Mouse (Mus musculus) right cerebral cortex, postnatal 36 days (tissue): Measurements from ENCODE around the gene Mark3.

Experiments used
- DNase-seq, 2 experiments: peaks; one replicate each; pipeline ENCODE4 v3.0.0; 2022; ENCODE audit warnings: low spot score in 2 of 2, mixed read lengths in 1 of 2

Mark3 gene

DNA sequence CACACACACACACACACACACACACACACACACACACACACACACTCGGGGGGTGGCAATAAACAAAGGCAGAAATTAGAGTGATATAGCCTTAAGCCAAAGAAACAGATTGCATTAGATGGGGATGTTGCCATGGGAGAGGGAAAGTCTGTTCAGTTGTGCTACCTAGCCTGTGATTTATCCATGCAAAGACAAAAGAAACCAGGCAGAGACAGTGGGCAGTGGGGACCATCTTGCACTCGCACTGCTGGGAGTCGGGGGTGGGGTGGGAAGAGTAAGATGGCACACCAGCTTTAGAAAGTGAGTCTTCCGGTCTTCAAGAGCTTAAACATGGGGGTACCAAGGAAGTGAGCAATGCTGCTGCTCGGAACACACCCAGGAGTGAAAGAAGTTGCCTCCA, 14.0 kb upstream of the Mark3 start:
- no peak for DNase-seq

DNA sequence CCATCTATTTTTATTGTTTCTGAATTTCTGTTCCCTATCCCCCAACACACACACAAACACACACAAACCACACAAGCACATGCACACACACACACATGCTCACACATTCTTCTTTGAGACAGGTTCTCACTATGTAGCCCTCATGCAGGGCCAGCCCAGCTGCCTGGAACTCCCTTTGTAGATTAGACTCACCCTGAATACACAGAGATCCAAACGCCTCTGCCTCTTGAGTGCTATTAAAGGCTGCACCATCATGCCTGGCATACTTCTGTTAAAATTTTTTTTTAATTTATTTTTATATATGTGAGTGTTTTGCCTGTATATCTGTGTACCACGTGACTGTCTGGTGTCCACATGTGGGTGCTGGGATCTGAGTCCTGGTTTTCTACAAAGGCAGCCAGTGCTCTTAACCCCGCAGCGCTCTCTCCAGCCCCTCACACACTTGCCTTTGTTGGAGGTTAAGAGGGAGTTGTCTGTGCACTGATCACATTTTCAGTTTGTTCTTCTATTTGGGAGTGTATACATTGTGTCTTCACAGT, 12.0 kb upstream of the Mark3 start:
- no peak for DNase-seq

- no peak for DNase-seq
These were observed 11.2 kb upstream of the Mark3 start for GRCm38 (mm10) chr12:111563076-111563629.

- DNase-seq = no peak
These were observed 9.0 kb upstream of the Mark3 start for GRCm38 (mm10) chr12:111565363-111565762.

DNA sequence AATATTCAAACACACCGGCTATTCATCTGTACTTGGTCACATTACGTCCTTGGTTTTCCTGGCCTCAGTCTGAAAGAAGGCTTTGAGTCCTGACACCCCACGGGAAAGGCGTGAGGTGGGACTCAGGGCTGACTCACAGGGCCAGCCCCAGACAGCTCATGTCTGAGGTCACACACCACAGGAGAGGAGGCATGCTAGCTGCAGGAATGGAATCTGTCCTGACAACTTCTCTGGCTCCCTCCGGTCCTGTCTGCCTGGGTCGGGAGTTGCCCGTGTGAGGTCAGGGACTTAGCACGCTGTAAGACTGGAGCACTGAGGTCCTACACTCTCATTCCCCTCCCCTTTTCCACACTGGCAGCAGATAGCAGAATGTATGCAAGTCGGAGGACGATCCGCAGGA, 5.5 kb upstream of the Mark3 start:
- DNase-seq = no peak

DNA sequence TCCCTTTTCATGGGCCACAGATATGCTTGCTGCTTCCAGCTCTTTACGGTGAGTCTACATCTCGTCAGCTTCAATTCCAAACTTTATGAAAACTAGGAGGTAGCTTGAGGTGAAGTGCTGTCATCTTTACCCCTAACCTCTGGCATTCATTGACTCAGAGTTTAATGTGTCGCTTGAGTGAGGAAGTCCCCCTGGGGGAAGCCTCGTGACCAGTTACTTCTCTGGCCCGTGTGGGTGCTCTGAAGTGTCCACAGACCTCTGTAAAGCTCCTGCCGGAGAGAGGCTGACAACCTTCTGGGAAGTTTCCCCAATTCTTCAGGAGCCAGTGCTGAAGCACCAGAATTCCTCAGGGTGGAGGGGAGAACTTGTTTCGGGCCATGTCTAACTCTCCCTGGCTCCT, 1.9 kb upstream of the Mark3 start:
- no peak for DNase-seq

DNA sequence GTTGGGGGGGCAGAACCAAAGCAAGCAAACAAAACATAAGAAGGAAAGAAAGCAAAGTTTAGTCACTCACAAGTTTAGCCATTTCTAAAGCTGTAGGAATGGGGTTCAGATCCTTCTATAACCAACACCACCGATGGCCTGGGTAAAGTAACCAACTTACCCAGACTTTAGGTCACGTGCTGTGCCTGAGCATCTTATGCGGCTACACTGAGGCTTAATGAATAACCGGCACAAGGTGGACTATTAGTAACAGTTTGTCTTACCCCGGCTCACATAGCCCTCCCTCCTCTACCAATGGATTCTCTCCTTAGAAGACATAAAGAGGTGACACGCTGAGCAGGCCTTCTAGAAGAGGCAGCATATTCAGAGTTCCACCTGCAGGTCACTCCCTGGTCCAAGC, 1.0 kb upstream of the Mark3 start:
- DNase-seq = no peak

GRCm38 (mm10) chr12:111574887-111575838, 840 bp downstream of the Mark3 start:
- peak in 1 of 2 experiments; percentile 27 for DNase-seq

- no peak for DNase-seq
These were observed 8.7 kb downstream of the Mark3 start for GRCm38 (mm10) chr12:111583058-111583457.

GRCm38 (mm10) chr12:111584401-111584800, 10.1 kb downstream of the Mark3 start:
- DNase-seq = no peak

GRCm38 (mm10) chr12:111587252-111587651, 12.9 kb downstream of the Mark3 start:
- DNase-seq = no peak

GRCm38 (mm10) chr12:111592407-111593021, 18.2 kb downstream of the Mark3 start:
- no peak for DNase-seq

DNA sequence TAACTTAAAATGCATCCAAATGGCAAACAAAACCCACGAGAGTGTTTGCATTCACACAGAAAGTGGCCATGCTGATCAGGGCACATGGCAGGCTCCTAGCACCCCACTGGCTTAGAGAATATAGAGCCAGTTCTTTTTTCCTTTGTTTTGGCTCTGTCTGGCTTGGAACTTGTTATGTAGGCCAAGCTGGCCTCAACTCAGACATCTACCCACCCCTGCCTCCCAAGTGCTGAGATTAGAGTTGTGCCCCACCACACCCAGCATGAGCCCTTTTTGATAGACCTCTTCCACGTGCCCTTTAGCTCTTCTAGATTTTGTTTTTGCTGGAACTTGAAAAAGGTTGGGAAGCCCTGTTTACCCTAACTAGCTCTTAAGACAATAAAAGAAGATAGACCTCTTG, 19.5 kb downstream of the Mark3 start:
- DNase-seq = no peak

DNA sequence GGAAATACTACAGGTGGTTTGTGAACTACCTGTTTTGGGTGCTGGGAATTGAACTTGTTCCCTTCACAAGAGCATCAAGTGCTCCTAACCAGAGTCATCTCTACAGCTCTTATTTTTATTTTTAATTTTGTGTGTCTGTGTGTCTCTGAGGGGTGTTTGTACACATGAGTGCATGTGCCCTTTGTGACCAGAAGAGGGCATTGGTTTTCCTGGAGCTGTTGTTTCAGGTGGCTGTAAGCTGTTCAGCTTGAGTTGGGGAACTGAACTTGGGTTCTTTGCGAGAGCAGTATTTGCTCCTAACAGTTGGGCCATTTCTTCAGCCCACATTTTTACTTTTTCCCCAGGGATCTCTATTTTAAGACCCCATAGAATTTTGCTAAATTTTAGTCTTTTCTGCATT, 23.0 kb downstream of the Mark3 start:
- DNase-seq = no peak

DNA sequence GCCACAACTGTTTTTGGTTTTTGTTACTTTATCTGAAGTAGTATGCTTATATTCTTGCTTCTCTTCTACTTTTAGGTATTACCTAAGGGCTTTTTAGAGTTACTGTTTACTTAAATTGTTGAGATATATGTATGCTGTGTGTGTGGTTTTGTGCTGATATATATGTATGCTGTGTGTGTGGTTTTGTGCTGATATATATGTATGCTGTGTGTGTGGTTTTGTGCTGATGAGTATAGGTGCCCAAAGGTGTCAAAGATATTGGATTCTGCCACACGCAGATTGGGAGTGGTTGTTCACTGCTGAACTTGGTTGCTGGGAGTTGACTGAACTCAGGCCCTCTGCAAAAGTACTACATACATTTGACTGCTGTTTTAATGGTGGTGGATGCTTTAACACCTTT, 24.6 kb downstream of the Mark3 start:
- DNase-seq = no peak

DNA sequence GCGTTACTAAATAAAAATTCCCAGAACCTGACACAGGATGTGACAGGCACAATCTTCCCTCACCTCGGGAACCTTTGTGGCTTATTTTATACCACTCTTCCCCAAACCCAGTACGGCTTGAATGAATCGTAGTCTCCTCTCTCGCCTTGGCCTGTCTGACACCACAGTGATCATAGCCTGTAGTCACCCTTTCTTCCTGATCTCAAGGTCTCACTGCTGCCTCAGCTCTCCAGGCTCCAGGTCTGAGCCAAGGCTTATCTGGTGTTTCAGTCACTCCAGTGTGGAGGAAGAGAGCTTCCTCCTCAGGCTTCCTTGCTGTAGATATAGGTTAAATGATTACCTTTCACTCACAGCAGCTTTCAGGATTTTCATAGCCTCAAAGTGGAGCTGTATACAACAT, 25.3 kb downstream of the Mark3 start:
- DNase-seq = no peak

- no peak for DNase-seq
These were observed 29.5 kb downstream of the Mark3 start for GRCm38 (mm10) chr12:111603871-111604270.

DNA sequence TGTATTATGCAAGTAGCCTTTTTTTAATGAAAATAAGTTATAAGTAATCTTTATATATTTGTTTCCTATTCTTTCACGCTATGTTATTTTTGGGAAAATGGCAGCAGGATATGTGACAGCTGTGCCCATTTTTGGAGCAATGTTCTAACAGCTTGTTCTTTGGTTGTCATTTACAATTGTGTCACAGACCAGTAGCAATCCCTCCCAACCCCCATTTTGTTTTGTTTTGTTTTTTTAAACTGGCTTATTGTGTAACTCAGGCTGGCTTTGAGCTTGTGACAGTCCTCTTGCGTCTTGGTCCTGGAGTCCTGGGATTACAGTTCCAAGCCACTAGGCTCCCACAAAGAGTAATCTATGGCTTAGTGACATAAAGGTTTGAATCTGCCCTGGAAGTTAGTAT, 31.3 kb downstream of the Mark3 start:
- DNase-seq = no peak

- DNase-seq = no peak
These were observed 33.7 kb downstream of the Mark3 start for GRCm38 (mm10) chr12:111608015-111608414.

GRCm38 (mm10) chr12:111614475-111615141, 40.3 kb downstream of the Mark3 start:
- no peak for DNase-seq

DNA sequence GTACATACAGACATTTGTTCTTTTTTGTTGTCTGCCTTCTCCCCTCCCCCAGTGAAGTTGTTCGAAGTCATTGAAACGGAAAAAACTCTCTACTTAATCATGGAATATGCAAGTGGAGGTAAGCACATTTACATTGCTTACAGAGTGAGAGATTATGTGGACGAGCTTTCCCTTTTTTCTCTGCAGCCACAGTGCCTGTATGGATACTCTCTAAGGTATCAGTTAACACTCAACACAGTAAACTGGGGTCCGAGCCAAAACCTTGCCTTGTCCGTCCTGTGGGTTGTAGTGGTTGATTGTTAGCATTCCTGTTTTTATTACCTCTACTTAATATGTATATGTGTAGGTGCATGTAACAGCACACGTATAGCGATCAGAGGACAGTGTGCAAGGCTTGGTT, 43.9 kb downstream of the Mark3 start:
- no peak for DNase-seq

DNA sequence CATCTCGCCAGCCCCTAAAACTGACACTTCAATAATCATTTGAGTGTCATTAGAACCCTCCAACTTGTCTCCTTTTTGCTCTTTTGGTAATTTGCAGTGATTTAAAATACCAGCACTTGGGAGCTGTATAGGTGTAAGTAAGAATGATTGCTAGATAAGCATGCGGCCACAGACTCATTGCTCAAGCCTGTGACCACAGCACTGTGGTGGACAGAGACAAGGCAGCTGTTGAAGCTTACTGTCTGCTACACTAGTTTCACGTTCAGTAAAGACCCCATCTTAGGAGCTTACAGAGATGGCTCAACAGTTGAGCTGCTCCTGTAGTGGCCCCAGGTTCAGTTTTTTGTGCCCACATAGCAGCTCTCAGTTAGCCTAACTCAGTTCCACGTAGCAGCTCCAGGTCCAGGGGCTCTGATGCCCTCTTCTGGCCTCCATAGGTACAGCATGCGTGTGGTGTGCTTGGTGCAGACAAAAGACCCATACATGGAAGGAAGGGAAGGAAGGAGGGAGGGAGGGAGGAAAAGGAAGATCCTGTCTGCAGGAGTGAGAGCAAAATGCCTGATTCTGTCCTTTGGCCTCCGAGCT, 73.8 kb downstream of the Mark3 start:
- DNase-seq = peak in 1 of 2 experiments; percentile 71
